8 mouse cellular contexts compared by ENCODE assay signal in genomic region chr9:124439848-124440723, GRCm38 (mm10). TPM values are rescaled to one million over a fixed set of nuclear protein-coding genes. Genes with fewer than 3 reads are reported as not detected.
A peak's percentile ranks its signal among the peaks of the same experiment; 100 is the strongest.
DNase-seq lines count a peak whose midpoint lies in the region; ATAC-seq and TF ChIP-seq lines count a peak whose summit lies in the region.

No protein-coding gene starts in this region.

- ATAC-seq in CD4-positive, CD25-positive, alpha-beta regulatory T cell, adult 4 months = peak; percentile 74
- ATAC-seq in erythroid progenitor cell, adult 5-6 weeks (replicated peaks; ENCODE audit: low FRiP score, poor library complexity, severe bottlenecking) = peak; percentile 30; the same call in 1 of the 2 replicates
- ATAC-seq in heart, postnatal 0 days (ENCODE audit: insufficient read depth, low read depth) = peak; percentile 66
- ATAC-seq in liver, embryonic 15.5 days (ENCODE audit: insufficient read depth) = peak; percentile 45
- peak; percentile 73 for ATAC-seq in neural tube, embryonic 12.5 days (ENCODE audit: low FRiP score, low read depth)

- H3K4me2 ChIP-seq in heart, postnatal 0 days (ENCODE audit: low read depth, low read length) = peak overlapping the region; percentile 17; the same call in 1 of the 2 replicates
- H3K4me2 ChIP-seq in liver, embryonic 15.5 days = peak overlapping the region; percentile 27; the same call in 1 of the 2 replicates
- no peak overlapping the region for H3K4me2 ChIP-seq in neural tube, embryonic 12.5 days (replicated peaks)

- peak; percentile 27 for DNase-seq in adrenal gland, adult 2 months
- DNase-seq in heart, postnatal 0 days (ENCODE audit: low spot score) = no peak
- DNase-seq in kidney, postnatal 4 days = peak; percentile 42 to 47
- peak; percentile 25 for DNase-seq in urinary bladder, postnatal 14 days (ENCODE audit: low spot score)

- peak overlapping the region; percentile 35; the same call in 1 of the 2 replicates for H3K27ac ChIP-seq in heart, postnatal 0 days (ENCODE audit: low read depth)
- no peak overlapping the region for H3K27ac ChIP-seq in liver, embryonic 15.5 days (replicated peaks)
- H3K27ac ChIP-seq in neural tube, embryonic 12.5 days = no peak overlapping the region

- H3K27me3 ChIP-seq in heart, postnatal 0 days (ENCODE audit: control insufficient read depth, insufficient read depth, low read length) = no peaks in the 10 kb centered on the region
- no peaks in the 10 kb centered on the region for H3K27me3 ChIP-seq in liver, embryonic 15.5 days
- no peaks in the 10 kb centered on the region for H3K27me3 ChIP-seq in neural tube, embryonic 12.5 days (replicated peaks)

- H3K9ac ChIP-seq in heart, postnatal 0 days (replicated peaks; ENCODE audit: low read depth, low read length) = no peak overlapping the region
- no peak overlapping the region for H3K9ac ChIP-seq in liver, embryonic 15.5 days
- H3K9ac ChIP-seq in neural tube, embryonic 12.5 days = no peak overlapping the region

- H3K36me3 ChIP-seq in heart, postnatal 0 days (replicated peaks; ENCODE audit: control insufficient read depth, insufficient read depth, low read length) = peaks cover 36% of the 10 kb centered on the region
- peaks cover 36% of the 10 kb centered on the region for H3K36me3 ChIP-seq in liver, embryonic 15.5 days (replicated peaks)
- H3K36me3 ChIP-seq in neural tube, embryonic 12.5 days = peaks cover 38% of the 10 kb centered on the region

- TF ChIP-seq CTCF in heart, postnatal 0 days (IDR thresholded peaks at IDR 0.05; ENCODE audit: low read depth) = no peak

- 89% methylated on average over 29 of the region's 29 CpGs for WGBS in heart, postnatal 0 days
- WGBS in liver, embryonic 15.5 days (ENCODE audit: insufficient replicate concordance) = 80% methylated on average over 29 of the region's 29 CpGs
- 94% methylated on average over 29 of the region's 29 CpGs for WGBS in neural tube, embryonic 12.5 days

- H3K4me1 ChIP-seq in heart, postnatal 0 days (ENCODE audit: control insufficient read depth, insufficient read depth) = no peaks in the 10 kb centered on the region
- no peaks in the 10 kb centered on the region for H3K4me1 ChIP-seq in liver, embryonic 15.5 days (replicated peaks)
- H3K4me1 ChIP-seq in neural tube, embryonic 12.5 days = no peaks in the 10 kb centered on the region

- H3K4me3 ChIP-seq in heart, postnatal 0 days (ENCODE audit: low read depth, low read length) = no peak overlapping the region
- 0 out of 2 replicates have a peak overlapping the region, but pooled peaks have one; percentile 4 for H3K4me3 ChIP-seq in liver, embryonic 15.5 days (replicated peaks)
- H3K4me3 ChIP-seq in neural tube, embryonic 12.5 days = no peak overlapping the region

- H3K9me3 ChIP-seq in heart, postnatal 0 days (replicated peaks; ENCODE audit: control insufficient read depth, low read length) = peaks cover 24% of the 10 kb centered on the region
- H3K9me3 ChIP-seq in liver, embryonic 15.5 days (replicated peaks) = peaks cover 29% of the 10 kb centered on the region
- H3K9me3 ChIP-seq in neural tube, embryonic 12.5 days = peaks cover 34% of the 10 kb centered on the region

- TF ChIP-seq EP300 in heart, postnatal 0 days (IDR thresholded peaks at IDR 0.05; ENCODE audit: low read depth) = no peak

RNA-seq across cellular contexts. Expression of gene Ppp2r3d, which starts 36.6 kb away (rescaled TPM):
- 10 to 100 TPM in 1 of 2 experiments, 1 to 10 TPM in 1; 9.7 to 12.9 TPM for polyA plus RNA-seq in CD4-positive, CD25-positive, alpha-beta regulatory T cell, adult 4 months (2017; shearing (Covaris generic))
- total RNA-seq in adrenal gland, adult 2 months (2021) = 100 to 1,000 TPM in 1 of 2 experiments, 10 to 100 TPM in 1; 87.3 to 104 TPM
- 489 and 516 TPM in 2 replicates for polyA plus RNA-seq in adrenal gland, adult 2 months (2012; rRNA removed)
- total RNA-seq in erythroid progenitor cell, adult 5-6 weeks (2015; ENCODE audit: low replicate concordance) = 5.4 and 5.9 TPM in 2 replicates
- 9.6 TPM in 1 of 2 replicates, not detected in the other for total RNA-seq in erythroid progenitor cell, adult 5-6 weeks (2017; ENCODE audit: low replicate concordance)
- total RNA-seq in heart, postnatal 0 days (2014; rRNA removed; ENCODE audit: low replicate concordance) = 78.4 and 252 TPM in 2 replicates
- polyA plus RNA-seq in heart, postnatal 0 days (2015; fragmentation: Nextera tagmentation; extraction: Ambion mirVana) = 128 and 133 TPM in 2 replicates
- 29.2 and 30.7 TPM in 2 replicates for polyA plus RNA-seq in liver, embryonic 15.5 days (2015; fragmentation: Nextera tagmentation; extraction: Ambion mirVana)
- 194 and 199 TPM in 2 replicates for polyA plus RNA-seq in neural tube, embryonic 12.5 days (2016; fragmentation: Nextera tagmentation; extraction: Ambion mirVana)

RNA-seq across cellular contexts. Expression of gene Gm21836, which starts 53.5 kb away (rescaled TPM):
- not detected for polyA plus RNA-seq in CD4-positive, CD25-positive, alpha-beta regulatory T cell, adult 4 months (2017; shearing (Covaris generic))
- not detected for total RNA-seq in adrenal gland, adult 2 months (2021)
- not detected in 2 replicates for polyA plus RNA-seq in adrenal gland, adult 2 months (2012; rRNA removed)
- total RNA-seq in erythroid progenitor cell, adult 5-6 weeks (2015; ENCODE audit: low replicate concordance) = not detected in 2 replicates
- not detected in 2 replicates for total RNA-seq in erythroid progenitor cell, adult 5-6 weeks (2017; ENCODE audit: low replicate concordance)
- total RNA-seq in heart, postnatal 0 days (2014; rRNA removed; ENCODE audit: low replicate concordance) = not detected in 2 replicates
- not detected in 2 replicates for polyA plus RNA-seq in heart, postnatal 0 days (2015; fragmentation: Nextera tagmentation; extraction: Ambion mirVana)
- not detected in 2 replicates for polyA plus RNA-seq in liver, embryonic 15.5 days (2015; fragmentation: Nextera tagmentation; extraction: Ambion mirVana)
- polyA plus RNA-seq in neural tube, embryonic 12.5 days (2016; fragmentation: Nextera tagmentation; extraction: Ambion mirVana) = not detected in 2 replicates
